Mouse (Mus musculus) bone marrow, adult 2 months (tissue): ENCODE data around the gene Ece1.

Source experiments
- CTCF ChIP-seq: fragments of 200-500 bp; IDR thresholded peaks from 2 replicates; pipeline ENCODE4 v1.5.1; 2011; ENCODE audit warnings: low read length, control low read depth; ENCODE audit not compliant: control insufficient read depth, insufficient read depth
- POLR2A ChIP-seq: fragments of 200-500 bp; IDR thresholded peaks from 2 replicates; pipeline ENCODE4 v1.6.1; 2011; ENCODE audit warnings: low read depth, mild to moderate bottlenecking, control low read depth, low read length, borderline replicate concordance; ENCODE audit not compliant: control insufficient read depth

GRCm38 (mm10) chr4:137927741-137928535 lies 65.9 kb downstream of the Ece1 start:
- TF ChIP-seq CTCF (no peak), POLR2A (no peak)
